Mouse (Mus musculus) ovary, adult 10 weeks (tissue): ENCODE data around the gene Ublcp1. TPM values are rescaled to one million over a fixed set of nuclear protein-coding genes. Genes with fewer than 3 reads are reported as not detected.

Experiments
- polyA plus RNA-seq: library from polyadenylated mRNA; stranded (reverse); fragments of 350-450 nt; fragmentation: Illumina TruSeq; extraction: RNeasy Lipid Tissue Mini Kit (QIAGEN cat#74804); gene quantifications from one replicate; pipeline ENCODE4 v1.2.3, GENCODE M21; 2014

Ublcp1 gene
- 115 TPM for polyA plus RNA-seq

DNA sequence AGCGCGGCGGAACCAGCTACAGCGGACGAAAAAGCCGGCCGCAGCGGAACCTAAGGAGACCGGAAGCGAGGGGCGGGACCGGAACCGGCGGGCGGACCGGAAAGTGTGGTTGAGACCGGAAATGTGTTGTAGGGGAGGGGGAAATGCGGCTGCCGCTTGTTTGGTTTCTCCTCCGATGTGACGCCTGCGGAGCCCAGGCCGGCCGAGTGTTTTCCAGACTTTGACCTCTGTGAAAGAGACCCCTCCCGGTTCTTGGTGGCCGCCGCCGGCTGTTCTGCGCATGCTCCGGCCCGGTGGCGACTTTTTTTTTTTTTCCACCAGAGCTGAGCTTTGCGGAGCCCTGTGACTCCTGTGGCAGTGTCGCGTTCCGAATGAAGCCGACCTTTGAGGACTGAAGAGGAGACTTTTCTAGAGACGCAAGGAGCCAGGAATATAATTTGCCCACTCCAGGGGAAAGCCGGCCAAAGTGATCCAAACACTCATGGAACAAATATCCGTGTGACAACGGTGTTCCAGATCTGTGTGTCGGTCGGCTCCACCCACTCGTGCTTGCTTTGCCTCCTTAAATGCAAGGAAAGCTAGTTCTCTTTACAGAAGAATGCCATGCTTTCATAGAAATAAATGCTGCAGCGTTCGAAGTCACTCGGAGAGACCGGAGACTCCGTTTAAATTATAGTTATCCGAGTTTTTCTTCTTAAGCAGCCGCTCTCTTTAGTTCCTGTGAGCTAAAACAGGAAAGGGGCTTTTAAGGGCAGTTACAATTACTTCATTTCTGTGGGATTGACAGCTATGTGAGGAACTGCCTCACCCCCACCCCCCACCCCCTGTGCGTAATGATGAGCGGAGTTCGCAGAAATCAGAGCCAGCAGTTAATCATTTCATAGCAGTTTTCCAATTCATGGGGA is at the start of gene Ublcp1:
Ublcp1 (minus strand) TSS at position 67 of the 905 bp plus-strand sequence.

GRCm38 (mm10) chr11:44518281-44519095 is 48.2 kb upstream of the Ublcp1 start, which contains the start of gene Rnf145:
Gene Rnf145, plus strand, starts transcription at chr11:44518964.

Other genes starting within 250 kb of the Ublcp1 start
- gene Il12b, start 70.4 kb downstream of the Ublcp1 start, polyA plus RNA-seq: 0.31 TPM
- gene Rnf145, start 48.5 kb upstream of the Ublcp1 start, polyA plus RNA-seq: 37.6 TPM
- 11.0 TPM for gene Ebf1, start 146.8 kb upstream of the Ublcp1 start, polyA plus RNA-seq